Mouse (Mus musculus): Measurements from ENCODE around the gene Adipor1.
"Not testable (repeated sequence)": the region's sequence is repeated elsewhere in the genome, so short reads cannot be mapped to it uniquely, and the experiment has no call there.

The Adipor1 gene

DNA sequence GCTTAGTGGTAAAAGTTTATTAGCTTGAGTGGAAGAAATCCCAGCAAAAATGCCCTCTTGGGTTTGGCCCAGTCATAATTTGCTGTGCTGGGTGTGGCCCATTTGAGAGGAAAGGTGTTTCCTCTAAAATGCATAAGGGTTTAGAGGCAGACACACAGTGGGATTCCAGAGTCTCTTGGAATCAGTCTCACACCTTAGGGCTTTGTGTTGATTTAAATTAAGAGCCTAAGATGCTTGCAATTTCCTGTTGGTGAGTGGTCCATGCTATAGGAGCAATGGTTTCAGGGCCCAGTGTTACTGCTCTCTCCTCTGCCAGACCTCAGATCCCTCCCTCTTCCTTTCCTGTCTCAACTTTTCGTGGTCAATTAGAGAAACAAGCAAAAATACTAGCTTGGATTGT is 4.0 kb downstream of the Adipor1 start:
- DNase-seq (ENCODE audit: low read depth in 2 of 2, low spot score in 2 of 2): no peak

DNA sequence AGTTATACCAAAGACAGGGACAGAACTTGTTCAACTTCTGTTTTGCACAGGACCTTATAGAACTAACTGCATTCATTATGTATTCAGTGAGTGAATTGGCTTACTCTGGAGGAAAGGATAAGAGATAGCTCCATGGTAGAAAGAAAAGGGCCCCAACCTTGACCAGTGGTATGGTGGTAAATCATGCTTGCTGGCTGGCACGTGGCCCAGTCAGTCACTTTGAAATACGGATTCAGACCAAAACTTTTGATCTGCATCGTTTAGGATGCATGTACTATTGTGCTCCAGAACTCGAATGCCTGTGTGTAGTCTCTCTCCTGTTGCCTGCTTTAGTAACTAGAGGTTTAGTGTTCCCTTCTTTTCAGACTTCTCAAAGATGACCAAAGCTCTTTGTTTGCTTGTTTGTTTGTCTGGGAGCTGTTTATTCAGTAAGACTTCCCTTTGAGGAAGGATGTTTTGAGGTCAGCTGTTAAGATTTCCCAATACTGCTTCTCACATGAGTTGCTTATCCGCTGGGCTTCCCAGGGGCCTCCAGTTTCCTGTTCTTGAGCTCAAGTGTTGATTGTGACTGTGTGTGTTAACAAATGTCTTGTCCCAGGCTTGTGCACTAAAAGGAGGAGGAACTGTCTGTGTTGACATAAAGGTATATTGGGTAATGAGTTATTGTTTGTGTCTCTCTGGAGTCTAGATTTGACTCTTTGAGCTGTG is 4.7 kb downstream of the Adipor1 start:
- no peak for DNase-seq (ENCODE audit: low read depth in 2 of 2, low spot score in 2 of 2)

GRCm38 (mm10) chr1:134423911-134424310 is 8.7 kb downstream of the Adipor1 start:
- DNase-seq (ENCODE audit: low read depth in 2 of 2, low spot score in 2 of 2): no peak

DNA sequence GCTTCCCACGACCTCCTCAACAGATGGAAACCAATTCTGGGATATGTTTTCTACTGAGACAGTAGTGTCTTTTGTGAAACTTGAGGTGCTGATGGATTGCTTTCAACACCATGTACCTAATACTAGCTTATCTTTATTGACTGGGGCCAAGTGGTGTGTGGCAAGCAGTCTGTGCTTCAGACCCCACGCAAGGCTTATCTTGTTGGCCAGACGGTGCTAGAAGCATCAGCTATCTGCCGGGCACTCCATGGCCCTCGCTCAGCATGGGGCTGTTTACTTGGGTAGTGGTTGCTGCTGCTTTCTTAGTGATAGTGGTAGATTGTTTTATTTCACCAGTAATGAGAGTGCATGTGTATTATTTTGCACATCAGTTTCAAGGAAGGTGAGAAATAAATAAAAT is 11.1 kb downstream of the Adipor1 start:
- DNase-seq (ENCODE audit: low read depth in 2 of 2, low spot score in 2 of 2): no peak

DNA sequence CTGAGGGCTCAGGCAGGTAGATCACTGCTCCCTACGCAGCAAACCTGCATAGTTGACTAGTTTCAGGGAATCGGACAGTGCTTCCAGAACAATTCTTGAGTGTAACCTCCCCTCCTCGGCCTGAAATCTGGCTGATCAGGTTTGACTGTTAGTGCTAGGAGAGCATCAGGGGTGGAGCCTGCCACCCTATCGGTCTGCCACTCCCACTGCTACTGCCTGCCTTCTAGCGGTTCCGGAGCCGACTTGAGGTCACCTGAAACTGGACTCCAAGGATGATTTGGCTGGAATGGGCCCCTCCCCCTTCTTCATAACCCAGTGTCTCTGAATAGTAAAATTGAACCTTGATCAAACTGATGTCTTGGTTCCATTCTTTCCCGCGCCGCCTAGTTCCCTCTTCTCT is 17.8 kb downstream of the Adipor1 start:
- no peak for DNase-seq (ENCODE audit: low read depth in 2 of 2, low spot score in 2 of 2)

- DNase-seq (ENCODE audit: low read depth in 2 of 2, low spot score in 2 of 2): no peak
Measured at GRCm38 (mm10) chr1:134433473-134433872, 18.3 kb downstream of the Adipor1 start.

GRCm38 (mm10) chr1:134435414-134435813 is 20.2 kb downstream of the Adipor1 start:
- no peak for DNase-seq (ENCODE audit: low read depth in 2 of 2, low spot score in 2 of 2)

DNA sequence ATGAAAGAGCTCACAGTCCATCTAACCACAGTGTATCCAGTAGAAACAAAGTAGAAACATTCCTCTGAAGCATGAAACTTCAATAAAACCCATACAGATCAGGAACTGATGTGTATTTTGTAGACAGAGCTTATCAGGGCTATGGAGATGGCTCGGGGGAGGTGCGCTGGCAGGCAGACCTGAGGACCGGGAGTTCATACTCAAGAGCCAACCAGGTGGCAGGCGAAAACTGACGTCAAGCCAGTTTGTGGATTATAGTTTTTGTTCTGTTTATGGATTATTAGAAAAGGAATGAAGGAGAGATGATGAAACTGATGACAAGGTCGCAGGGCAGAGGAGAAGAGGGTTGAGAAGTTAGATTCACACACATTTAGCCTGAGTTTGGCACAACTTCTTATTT is 25.3 kb downstream of the Adipor1 start:
- no peak for DNase-seq (ENCODE audit: low read depth in 2 of 2, low spot score in 2 of 2)

- not testable (repeated sequence) for DNase-seq (ENCODE audit: low read depth in 2 of 2, low spot score in 2 of 2)
Measured at GRCm38 (mm10) chr1:134441737-134442136, 26.6 kb downstream of the Adipor1 start.

GRCm38 (mm10) chr1:134442394-134442793 is 27.2 kb downstream of the Adipor1 start:
- no peak for DNase-seq (ENCODE audit: low read depth in 2 of 2, low spot score in 2 of 2)

DNA sequence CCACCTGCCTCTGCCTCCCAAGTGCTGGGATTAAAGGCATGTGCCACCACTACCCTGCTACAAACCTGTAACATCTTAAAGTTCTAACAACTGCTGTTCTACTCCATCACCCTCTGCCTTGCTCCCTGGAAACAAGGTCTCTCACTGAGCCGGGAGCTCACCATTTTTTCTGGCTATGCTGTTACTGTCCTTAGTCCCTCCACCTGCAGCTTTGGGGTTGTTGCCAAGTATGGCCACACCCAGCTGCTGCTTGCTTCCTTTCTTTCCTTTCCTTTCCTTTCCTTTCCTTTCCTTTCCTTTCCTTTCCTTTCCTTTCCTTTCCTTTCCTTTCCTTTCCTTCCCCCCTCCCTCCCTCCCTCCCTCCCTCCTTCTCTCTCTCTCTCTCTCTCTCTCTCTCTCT is 28.1 kb downstream of the Adipor1 start:
- not testable (repeated sequence) for DNase-seq (ENCODE audit: low read depth in 2 of 2, low spot score in 2 of 2)

DNA sequence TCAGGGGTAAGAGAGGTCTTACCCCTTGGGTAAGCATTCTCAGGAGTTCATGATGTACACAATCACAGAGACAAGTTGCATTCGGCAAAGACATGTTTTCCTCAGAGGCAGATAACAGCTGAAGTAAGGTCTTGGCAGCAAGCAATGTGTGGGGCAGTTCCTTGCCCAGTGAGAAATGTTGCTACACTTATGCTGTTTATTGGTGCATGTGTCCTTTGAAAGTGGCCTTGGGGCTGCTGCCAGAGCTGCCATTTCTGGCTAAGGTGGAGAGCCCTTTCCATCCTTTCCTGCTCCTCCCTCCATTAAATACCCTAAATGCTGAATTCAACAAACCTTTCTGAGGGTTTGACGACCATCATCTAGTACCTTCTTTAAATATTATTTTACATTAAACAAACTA is 30.2 kb downstream of the Adipor1 start:
- no peak for DNase-seq (ENCODE audit: low read depth in 2 of 2, low spot score in 2 of 2)

- not testable (repeated sequence) for DNase-seq (ENCODE audit: low read depth in 2 of 2, low spot score in 2 of 2)
Measured at GRCm38 (mm10) chr1:134448537-134448936, 33.4 kb downstream of the Adipor1 start.

DNA sequence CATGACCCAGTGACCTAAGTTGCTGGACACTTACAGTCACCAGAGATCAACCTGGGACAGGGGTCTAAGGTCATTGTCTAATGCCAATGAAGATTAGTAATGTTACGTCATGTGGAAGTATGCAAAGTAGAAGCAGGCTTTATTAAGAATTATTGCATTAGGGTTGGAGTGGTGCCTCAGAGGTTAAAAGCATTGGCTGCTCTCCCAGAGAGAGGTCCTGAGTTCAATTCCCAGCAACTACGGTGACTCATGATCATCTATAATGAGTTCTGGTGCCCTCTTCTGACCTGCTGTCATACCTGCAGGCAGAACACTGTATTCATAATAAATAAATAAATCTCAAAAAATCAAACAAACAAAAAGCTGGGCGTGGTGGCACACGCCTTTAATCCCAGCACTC is 35.0 kb downstream of the Adipor1 start:
- DNase-seq (ENCODE audit: low read depth in 2 of 2, low spot score in 2 of 2): no peak

- DNase-seq (ENCODE audit: low read depth in 2 of 2, low spot score in 2 of 2): peak; percentile 44 to 56
Measured at GRCm38 (mm10) chr1:134450986-134451385, 35.8 kb downstream of the Adipor1 start.

- peak; percentile 94 to 98 for DNase-seq (ENCODE audit: low read depth in 2 of 2, low spot score in 2 of 2)
Measured at GRCm38 (mm10) chr1:134454904-134455824, 40.0 kb downstream of the Adipor1 start, which contains the start of gene Klhl12. Gene Klhl12 (plus strand): TSS chr1:134455531.

- DNase-seq (ENCODE audit: low read depth in 2 of 2, low spot score in 2 of 2): no peak
Measured at GRCm38 (mm10) chr1:134456060-134456459, 40.9 kb downstream of the Adipor1 start.

GRCm38 (mm10) chr1:134458139-134458727 is 43.1 kb downstream of the Adipor1 start:
- DNase-seq (ENCODE audit: low read depth in 2 of 2, low spot score in 2 of 2): no peak

- DNase-seq (ENCODE audit: low read depth in 2 of 2, low spot score in 2 of 2): no peak
Measured at GRCm38 (mm10) chr1:134460294-134461284, 45.4 kb downstream of the Adipor1 start.
